Mouse (Mus musculus) testis, postnatal 10 days (tissue): Measurements from ENCODE around the gene Ksr2.

Source experiments
- DNase-seq: peaks from one replicate; pipeline ENCODE4 v3.0.0; 2021; ENCODE audit warnings: low spot score

The Ksr2 gene

GRCm38 (mm10) chr5:117689840-117690239 is 276.0 kb downstream of the Ksr2 start:
- DNase-seq, result no peak

GRCm38 (mm10) chr5:117691271-117691670 is 277.5 kb downstream of the Ksr2 start:
- no peak for DNase-seq

DNA sequence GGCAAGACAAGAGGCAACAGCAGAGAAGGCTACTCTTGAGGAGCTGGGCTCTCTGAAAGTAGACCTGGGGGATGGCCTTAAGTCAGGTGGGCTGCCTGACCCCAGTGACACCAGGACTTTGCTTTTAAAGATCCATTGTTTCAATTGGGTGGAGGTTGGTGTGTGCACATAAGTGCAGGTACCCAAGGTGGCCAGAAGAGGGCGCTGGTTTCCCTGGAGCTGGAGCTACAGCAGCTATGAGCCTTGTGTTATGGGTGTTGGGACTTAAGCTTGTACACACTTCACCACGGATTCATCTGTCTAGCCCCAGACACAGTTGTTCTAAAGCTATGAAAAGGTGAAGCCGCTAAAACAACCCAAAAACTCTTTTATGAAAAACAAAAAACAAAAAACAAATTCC is 279.8 kb downstream of the Ksr2 start:
- DNase-seq, result no peak

- DNase-seq, result no peak
Measured at GRCm38 (mm10) chr5:117694632-117695031, 280.8 kb downstream of the Ksr2 start.

DNA sequence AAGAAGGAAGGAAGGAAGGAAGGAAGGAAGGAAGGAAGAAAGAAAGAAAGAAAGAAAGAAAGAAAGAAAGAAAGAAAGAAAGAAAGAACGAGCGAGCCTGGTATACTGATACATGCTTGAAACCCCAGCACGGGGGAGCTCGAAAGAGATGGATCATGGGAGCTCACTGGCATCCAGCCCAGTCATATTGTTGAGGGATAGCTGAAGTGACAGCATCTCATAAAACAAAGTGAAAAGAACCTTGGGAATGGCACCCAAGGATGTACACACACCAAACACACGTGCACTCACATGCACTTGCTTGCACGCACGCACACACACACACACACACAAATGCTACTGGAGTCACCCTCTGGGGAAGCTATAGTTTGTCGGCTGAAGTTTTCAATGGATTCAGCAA is 282.6 kb downstream of the Ksr2 start:
- no peak for DNase-seq

DNA sequence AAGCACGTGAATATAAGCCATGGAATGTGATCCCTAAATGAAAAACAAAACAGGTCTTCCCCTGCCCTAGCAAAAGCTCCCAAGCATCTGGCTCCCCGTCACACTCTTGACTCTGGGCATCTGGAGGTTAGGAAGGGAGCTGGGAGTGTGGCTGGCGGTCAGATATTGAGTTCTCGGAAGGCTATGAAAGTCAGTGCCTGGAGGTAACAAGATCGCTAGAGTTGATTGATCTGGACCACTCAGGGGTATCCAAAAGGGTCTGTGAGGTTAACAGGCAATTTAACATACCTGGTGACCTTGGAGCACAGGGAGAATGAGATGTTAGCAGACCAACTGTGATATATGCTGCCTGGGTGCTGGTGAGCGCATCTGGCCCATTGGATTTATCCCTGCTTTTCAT is 283.8 kb downstream of the Ksr2 start:
- DNase-seq, result no peak

GRCm38 (mm10) chr5:117704371-117704770 is 290.6 kb downstream of the Ksr2 start:
- DNase-seq, result no peak

- DNase-seq, result no peak
Measured at GRCm38 (mm10) chr5:117706633-117707032, 292.8 kb downstream of the Ksr2 start.

DNA sequence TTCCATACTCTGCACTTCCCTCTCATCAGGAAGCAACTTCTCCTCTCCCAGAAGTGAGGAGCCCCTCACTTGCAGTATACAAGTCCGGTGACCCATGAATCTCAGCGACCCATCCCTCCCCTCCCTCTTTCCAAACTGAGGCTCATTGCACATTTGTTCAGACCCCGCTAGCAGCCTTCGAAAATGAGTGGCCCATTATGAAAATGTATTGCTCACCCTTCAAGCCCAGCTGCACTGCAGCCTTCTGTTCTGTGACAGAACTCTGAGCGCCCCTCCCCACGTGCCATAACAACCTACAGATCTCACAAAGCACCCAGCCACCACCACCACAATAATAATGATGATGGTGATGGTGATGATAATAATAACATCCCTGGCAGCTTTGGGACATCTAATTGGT is 295.5 kb downstream of the Ksr2 start:
- DNase-seq, result no peak

DNA sequence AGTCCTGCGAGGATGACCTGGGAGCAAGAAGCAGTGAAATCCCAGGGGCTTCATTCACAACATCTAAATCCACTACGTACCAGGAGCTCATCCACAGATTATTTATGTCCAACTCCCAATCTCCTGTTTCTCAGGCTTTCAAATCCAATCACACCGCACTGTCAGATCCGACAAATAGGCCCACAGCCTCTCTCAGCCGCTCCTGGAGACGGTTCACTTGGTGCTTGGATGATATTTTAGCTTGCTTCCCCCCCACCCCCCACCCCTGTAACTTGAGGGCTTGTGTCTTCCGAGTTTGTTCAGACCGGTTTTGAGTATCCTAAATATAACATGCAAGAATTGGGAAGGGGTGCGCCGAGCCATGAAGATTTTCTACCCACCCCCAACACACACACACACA is 297.8 kb downstream of the Ksr2 start:
- no peak for DNase-seq

GRCm38 (mm10) chr5:117712207-117712606 is 298.4 kb downstream of the Ksr2 start:
- DNase-seq, result no peak

GRCm38 (mm10) chr5:117717120-117717519 is 303.3 kb downstream of the Ksr2 start:
- no peak for DNase-seq

DNA sequence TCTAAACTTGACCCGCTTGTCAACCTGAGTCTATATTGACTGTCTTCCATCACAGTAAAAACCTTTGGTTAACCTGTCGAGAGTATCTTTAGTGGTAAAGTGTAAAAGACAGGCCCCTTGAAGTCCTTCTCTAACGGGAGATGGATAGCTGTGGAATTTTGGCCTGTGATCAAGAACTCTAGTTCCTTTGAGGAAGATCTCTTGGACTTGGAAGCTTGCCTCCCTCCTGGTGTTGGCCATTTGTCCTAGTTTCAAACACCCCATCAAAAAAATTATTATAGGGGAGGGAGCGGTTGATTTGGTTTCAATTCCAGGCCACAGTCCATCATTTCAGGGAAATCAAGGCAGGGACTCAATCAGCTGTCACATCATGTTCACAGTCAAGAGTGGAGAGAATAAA is 309.5 kb downstream of the Ksr2 start:
- no peak for DNase-seq

DNA sequence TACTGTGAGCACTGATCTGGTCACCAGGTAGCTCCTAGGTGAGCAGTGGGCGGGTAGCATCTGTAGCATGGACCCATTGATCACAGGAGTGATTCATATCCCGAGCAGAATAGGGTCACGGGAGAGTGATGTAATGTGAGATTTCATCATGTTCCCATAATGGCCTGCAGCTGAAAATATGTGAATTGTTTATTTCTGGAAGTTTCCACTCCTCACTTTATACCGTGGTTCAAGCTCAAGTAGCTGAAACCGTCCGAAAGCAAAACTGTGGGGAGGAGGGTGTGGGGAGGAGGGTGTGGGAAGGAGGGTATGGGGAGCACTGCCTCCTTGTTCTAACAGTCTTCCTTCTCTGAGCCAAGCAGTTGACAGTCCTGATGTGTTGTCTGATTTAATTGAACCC is 312.7 kb downstream of the Ksr2 start:
- DNase-seq, result no peak

DNA sequence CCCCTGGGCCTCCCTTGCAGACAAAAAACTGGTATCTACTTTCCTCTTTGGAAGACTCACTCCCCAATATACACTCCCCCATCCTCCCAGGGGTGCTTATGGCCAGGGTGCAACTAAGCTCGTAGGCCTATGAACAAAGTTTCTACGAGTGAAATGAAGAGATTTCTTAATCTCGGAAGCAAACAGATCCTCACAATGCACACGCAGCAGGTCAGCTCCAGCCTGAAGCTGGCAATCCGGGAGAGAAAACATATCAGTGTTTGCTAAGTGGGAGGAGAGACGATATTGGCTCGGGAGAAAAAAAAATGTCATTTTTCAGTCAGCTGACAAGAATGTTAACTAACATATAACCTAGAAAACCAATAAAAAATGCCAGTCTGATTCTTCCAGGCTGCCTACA is 313.3 kb downstream of the Ksr2 start:
- DNase-seq, result no peak

- no peak for DNase-seq
Measured at GRCm38 (mm10) chr5:117731311-117731710, 317.5 kb downstream of the Ksr2 start.

- DNase-seq, result no peak
Measured at GRCm38 (mm10) chr5:117744654-117745178, 330.9 kb downstream of the Ksr2 start.

- no peak for DNase-seq
Measured at GRCm38 (mm10) chr5:117749353-117749752, 335.6 kb downstream of the Ksr2 start.

DNA sequence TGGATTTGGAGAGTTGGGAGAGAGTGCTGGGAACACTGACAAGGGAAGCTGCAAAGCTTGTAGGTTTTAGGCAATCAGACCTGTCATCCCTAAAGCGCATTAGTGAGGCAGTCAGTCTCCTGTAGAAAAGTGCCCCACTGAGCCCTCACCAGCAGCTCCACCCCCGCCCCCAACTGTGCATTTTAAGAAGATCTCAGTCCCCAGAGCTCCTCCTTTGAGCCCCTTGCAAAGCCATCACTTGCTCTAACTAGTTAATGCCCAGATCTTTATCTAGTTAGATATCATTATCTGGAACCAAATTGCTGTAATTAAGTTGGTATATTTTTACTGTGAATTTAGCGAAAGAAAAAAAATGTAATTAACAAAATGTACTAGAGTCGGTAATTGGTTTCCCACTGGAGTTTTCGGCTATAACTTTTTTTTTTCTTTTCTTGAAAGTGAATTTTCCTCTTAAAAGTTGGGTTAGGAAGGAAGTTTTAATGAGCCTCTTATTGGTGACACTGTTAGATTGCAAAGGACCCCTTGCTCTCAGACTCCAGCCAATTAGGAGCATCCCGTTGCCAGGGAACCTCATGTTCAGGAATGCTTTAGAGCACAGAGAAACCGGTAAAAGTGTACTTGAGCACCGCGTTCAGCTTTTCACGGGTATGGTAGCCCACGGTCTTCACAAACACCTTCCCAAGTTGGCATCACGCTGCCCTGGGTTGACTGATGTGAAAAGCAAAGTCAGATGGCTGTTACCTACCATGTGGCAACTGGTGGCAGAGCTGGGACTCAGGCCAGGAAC is 344.1 kb downstream of the Ksr2 start:
- no peak for DNase-seq

- DNase-seq, result no peak
Measured at GRCm38 (mm10) chr5:117761181-117761832, 347.5 kb downstream of the Ksr2 start.

DNA sequence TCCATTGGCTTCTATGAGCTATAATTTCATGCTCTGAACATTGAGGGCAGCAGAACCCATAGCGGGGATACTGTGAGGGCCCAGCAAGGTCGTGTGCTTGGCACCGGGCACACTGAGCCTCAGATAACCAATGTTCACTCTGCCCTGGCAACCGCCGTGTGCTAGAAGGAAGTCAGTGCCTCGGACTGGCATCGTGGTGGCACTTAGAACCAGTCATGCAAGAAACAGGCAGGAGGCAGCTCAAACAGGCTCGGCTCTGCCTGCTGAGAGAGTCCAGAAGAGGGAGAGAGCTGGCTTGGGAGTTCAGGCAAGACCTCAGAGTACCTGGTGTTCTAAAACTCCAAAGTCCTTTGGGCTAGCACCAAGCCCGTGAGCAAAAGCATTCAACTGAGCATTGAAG is 350.7 kb downstream of the Ksr2 start:
- DNase-seq, result no peak

DNA sequence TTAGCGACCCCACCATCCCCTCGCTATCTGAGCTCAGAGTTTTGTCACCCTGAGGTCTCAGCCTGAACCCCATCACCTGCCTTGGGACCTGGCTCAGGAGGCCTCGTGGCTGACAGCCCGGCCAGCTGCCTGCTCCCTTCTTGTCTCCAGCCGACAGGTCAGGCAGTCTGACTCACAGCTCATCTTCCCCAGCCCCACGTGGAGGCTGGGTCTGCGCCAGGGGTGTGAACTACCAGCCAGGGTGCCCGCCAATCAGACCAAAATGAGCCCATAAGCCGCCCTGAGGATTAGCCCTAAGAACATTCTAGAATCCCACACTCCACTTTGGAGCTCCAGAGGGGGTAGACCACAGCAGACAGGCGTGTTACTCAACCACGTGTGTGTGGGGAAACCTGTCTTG is 365.4 kb downstream of the Ksr2 start:
- DNase-seq, result no peak

DNA sequence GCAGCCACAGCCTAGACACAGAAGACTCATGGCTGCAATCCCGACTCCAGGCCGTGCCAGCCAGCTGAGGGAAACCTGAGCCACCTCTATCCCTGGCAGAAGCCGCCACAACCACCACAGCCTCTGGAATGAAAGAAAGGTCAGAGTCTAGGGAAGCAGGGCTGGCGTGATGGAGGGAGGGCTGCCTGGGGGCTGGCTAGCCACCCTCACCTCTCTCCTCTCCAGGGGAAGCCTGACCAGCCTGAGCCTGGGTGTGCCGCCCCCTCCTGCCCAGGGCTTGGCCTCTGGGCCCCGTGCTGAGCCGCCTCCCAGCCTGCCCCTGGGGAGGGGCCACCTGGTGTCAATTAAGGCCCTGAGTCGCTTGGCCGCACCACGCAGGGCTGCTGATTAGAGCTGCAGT is 366.9 kb downstream of the Ksr2 start, which contains the start of gene Nos1:
Gene Nos1 (plus strand): TSS at position 352 of the 400 bp plus-strand sequence.
- DNase-seq, result no peak
